Mouse (Mus musculus) bone marrow macrophage, adult 2 months (primary cell): ENCODE measurements around the gene C1qtnf5.

Source experiments
- CTCF ChIP-seq: IDR thresholded peaks from 2 replicates; pipeline ENCODE4 v1.5.1; 2012; ENCODE audit warnings: low read depth, mild to moderate bottlenecking, low read length, moderate library complexity
- POLR2A ChIP-seq: IDR thresholded peaks from 2 replicates; pipeline ENCODE4 v1.6.1; 2012; ENCODE audit warnings: mild to moderate bottlenecking, low read depth, low read length, borderline replicate concordance

DNA sequence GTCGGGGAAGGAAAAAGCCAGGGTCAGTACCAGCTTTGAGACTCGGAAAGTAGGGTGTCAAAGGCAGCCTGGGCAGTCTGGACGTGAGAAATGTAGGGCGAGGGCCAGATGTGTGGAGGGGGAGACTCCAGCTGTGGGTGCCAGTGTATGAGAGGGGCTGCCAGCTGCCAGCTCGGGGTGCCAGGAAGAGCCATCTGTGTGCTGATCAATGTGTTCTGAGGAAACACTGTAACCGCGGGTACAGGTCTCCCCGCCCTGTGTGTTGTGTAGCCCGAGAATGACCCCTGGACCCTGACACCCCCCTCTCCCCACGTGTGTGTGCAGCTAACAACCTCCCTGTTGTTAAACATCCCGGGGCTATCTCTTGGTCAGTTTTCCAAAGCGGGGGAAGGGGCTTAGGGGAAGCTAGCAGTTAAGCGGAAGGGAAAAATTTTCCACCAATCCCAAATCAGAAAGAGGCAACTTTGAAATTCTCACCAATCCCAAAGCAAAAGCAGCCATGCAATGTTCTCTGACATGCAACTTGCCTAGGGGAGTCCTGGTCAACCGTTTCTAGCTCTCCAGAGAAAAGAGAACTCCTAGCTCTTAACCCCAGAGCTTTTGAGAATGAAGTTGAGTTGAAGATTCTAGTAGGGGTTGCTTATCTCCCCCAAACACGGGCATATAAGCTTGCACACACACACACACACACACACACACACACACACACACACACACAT lies 39.6 kb upstream of the C1qtnf5 start:
- TF ChIP-seq CTCF (no peak), POLR2A (no peak)
